Mouse (Mus musculus) forebrain, embryonic 13.5 days (tissue): ENCODE measurements around the gene Atf2. TPM values are rescaled to one million over a fixed set of nuclear protein-coding genes. Genes with fewer than 3 reads are reported as not detected.
"Not testable (repeated sequence)": the region's sequence is repeated elsewhere in the genome, so short reads cannot be mapped to it uniquely, and the experiment has no call there.

Experiments
- ATAC-seq: fragments of 200-750 bp; cut with Nextera tagmentation; 2 replicates; pipeline ENCODE4 v1.8.0; 2017
- H3K27ac ChIP-seq: fragments of 300-500 bp; sonication (generic); 2 replicates; pipeline ENCODE4 v1.5.1; 2015; ENCODE audit warnings: inconsistent platforms, mild to moderate bottlenecking, moderate library complexity
- H3K27me3 ChIP-seq: fragments of 300-500 bp; sonication (generic); 2 replicates; pipeline ENCODE4 v1.6.1; 2015; ENCODE audit warnings: mild to moderate bottlenecking, inconsistent platforms
- H3K36me3 ChIP-seq: fragments of 300-500 bp; sonication (generic); 2 replicates; pipeline ENCODE4 v1.6.1; 2015; ENCODE audit warnings: mild to moderate bottlenecking, inconsistent platforms; ENCODE audit not compliant: poor library complexity, severe bottlenecking
- H3K4me1 ChIP-seq: fragments of 300-500 bp; sonication (generic); 2 replicates; pipeline ENCODE4 v1.6.1; 2015; ENCODE audit warnings: inconsistent platforms
- H3K4me2 ChIP-seq: fragments of 300-500 bp; sonication (generic); 2 replicates; pipeline ENCODE4 v1.6.1; 2015; ENCODE audit warnings: inconsistent platforms, mild to moderate bottlenecking, moderate library complexity
- H3K4me3 ChIP-seq: fragments of 300-500 bp; sonication (generic); 2 replicates; pipeline ENCODE4 v1.5.1; 2015; ENCODE audit warnings: mild to moderate bottlenecking, inconsistent platforms
- H3K9ac ChIP-seq: fragments of 300-500 bp; sonication (generic); 2 replicates; pipeline ENCODE4 v1.6.1; 2015; ENCODE audit warnings: mild to moderate bottlenecking, inconsistent platforms
- H3K9me3 ChIP-seq: fragments of 300-500 bp; sonication (generic); replicated peaks from 2 replicates; pipeline ENCODE4 v1.6.1; 2016; ENCODE audit warnings: inconsistent platforms
- WGBS: fragments of 180-500 bp; shearing (Covaris S2); methylation state at CpG from one replicate; pipeline ENCODE4 v1.1.7; 2015; 5-methylcytosine and 5-hydroxymethylcytosine counted together
- polyA plus RNA-seq: library from polyadenylated mRNA; unstranded; fragments of >200 nt; fragmentation: Nextera tagmentation; extraction: Ambion mirVana; gene quantifications from 2 replicates; pipeline ENCODE4 v1.2.1, GENCODE M21; 2015

The Atf2 gene
- polyA plus RNA-seq, 1 experiment from 2014 or later = 99.9 TPM

- no peak for ATAC-seq
- WGBS = 85% methylated on average over 16 of the region's 16 CpGs
- H3K4me1 ChIP-seq = no peaks in the 10 kb centered on the region
Observed at GRCm38 (mm10) chr2:73867764-73868487, 24.5 kb downstream of the Atf2 start.

DNA sequence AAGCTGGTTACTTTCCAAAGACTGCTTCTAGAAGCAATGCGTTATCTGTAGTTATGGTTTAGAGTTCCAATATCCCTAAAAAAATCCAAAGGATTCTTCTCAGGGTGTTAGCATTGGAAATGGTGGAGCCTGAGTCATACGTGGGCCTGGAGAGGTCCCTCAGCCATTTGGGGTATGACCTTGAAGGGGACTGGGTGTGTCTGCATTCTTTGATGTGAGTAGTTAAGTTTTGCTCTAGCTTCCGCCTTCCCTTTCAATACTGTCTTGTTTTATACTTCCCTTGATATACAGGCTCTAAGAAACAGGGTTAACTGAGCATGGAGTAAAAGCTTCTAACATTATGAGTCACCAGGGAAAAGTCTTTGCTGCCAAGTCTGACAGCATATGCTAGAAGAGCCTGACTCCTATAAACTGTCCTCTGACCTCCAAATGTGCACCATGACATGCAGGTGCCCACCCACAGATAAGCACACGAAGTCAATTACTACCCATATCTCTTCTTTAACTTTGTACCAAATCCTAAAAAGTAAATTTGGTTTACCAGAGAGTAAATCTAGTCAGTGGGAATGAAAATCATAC, 32.3 kb downstream of the Atf2 start:
- H3K4me3 ChIP-seq = no peak overlapping the region
- no peaks in the 10 kb centered on the region for H3K27me3 ChIP-seq
- H3K27ac ChIP-seq = no peak overlapping the region
- no peaks in the 10 kb centered on the region for H3K9me3 ChIP-seq
- 94% methylated on average over 4 of the region's 4 CpGs for WGBS
- H3K4me1 ChIP-seq = no peaks in the 10 kb centered on the region
- H3K4me2 ChIP-seq = no peak overlapping the region
- no peak for ATAC-seq
- peaks cover 5% of the 10 kb centered on the region; the same call in 1 of the 2 replicates for H3K36me3 ChIP-seq
- H3K9ac ChIP-seq = no peak overlapping the region

More at GRCm38 (mm10) chr2:73867764-73868487, 24.5 kb downstream of the Atf2 start:
- no peak overlapping the region for H3K9ac ChIP-seq
- no peaks in the 10 kb centered on the region for H3K27me3 ChIP-seq
- no peak overlapping the region for H3K27ac ChIP-seq
- H3K4me2 ChIP-seq = no peak overlapping the region
- H3K4me3 ChIP-seq = no peak overlapping the region
- H3K36me3 ChIP-seq = peaks cover 19% of the 10 kb centered on the region
- no peaks in the 10 kb centered on the region for H3K9me3 ChIP-seq

GRCm38 (mm10) chr2:73857352-73857751, 35.1 kb downstream of the Atf2 start:
- H3K9me3 ChIP-seq = no peaks in the 10 kb centered on the region

GRCm38 (mm10) chr2:73856246-73856645, 36.2 kb downstream of the Atf2 start:
- ATAC-seq = no peak
- no peaks in the 10 kb centered on the region for H3K4me1 ChIP-seq
- no peak overlapping the region for H3K27ac ChIP-seq
- H3K9me3 ChIP-seq = no peaks in the 10 kb centered on the region
- H3K4me3 ChIP-seq = no peak overlapping the region
- WGBS = 77% methylated on average over 1 of the region's 1 CpGs
- no peak overlapping the region for H3K4me2 ChIP-seq
- no peaks in the 10 kb centered on the region for H3K27me3 ChIP-seq
- no peak overlapping the region for H3K9ac ChIP-seq
- H3K36me3 ChIP-seq = peaks cover 3% of the 10 kb centered on the region; the same call in 1 of the 2 replicates

More at GRCm38 (mm10) chr2:73857352-73857751, 35.1 kb downstream of the Atf2 start:
- Histone ChIP-seq H3K27me3 (no peaks in the 10 kb centered on the region), H3K4me3 (no peak overlapping the region), H3K36me3 (peaks cover 5% of the 10 kb centered on the region; the same call in 1 of the 2 replicates), H3K4me1 (no peaks in the 10 kb centered on the region), H3K9ac (no peak overlapping the region), H3K4me2 (no peak overlapping the region), H3K27ac (no peak overlapping the region)
- no peak for ATAC-seq

- Histone ChIP-seq H3K27me3 (no peaks in the 10 kb centered on the region), H3K27ac (no peak overlapping the region), H3K9me3 (no peaks in the 10 kb centered on the region), H3K36me3 (peaks cover 14% of the 10 kb centered on the region), H3K4me1 (no peaks in the 10 kb centered on the region), H3K4me3 (no peak overlapping the region), H3K4me2 (no peak overlapping the region), H3K9ac (no peak overlapping the region)
- WGBS = 71% methylated on average over 2 of the region's 2 CpGs
- ATAC-seq = no peak
Observed at GRCm38 (mm10) chr2:73834406-73835015, 57.9 kb downstream of the Atf2 start.

DNA sequence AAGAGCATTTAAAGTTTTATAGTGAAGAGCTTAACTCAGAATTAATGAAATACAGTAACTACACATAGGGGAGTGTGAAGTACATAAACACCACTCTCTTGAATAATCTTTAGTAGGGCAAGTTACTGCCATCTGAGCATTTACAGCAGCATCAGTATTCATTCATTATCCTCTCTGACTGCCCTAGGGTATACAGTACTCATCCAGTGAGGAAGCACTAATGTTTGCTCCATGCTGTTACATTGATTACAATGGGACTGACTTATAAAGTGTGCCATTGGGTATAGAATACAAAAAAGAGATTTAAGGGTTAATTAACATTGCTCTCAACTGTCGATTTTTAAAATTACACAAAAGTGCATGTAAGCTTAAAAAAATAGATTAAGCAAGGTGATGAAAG, 59.2 kb downstream of the Atf2 start:
- 65% methylated on average over 1 of the region's 1 CpGs for WGBS
- no peak for ATAC-seq
- H3K36me3 ChIP-seq = peaks cover 18% of the 10 kb centered on the region
- no peak overlapping the region for H3K4me2 ChIP-seq
- H3K27me3 ChIP-seq = no peaks in the 10 kb centered on the region
- H3K9me3 ChIP-seq = no peaks in the 10 kb centered on the region
- no peak overlapping the region for H3K4me3 ChIP-seq
- no peaks in the 10 kb centered on the region for H3K4me1 ChIP-seq
- H3K9ac ChIP-seq = no peak overlapping the region
- no peak overlapping the region for H3K27ac ChIP-seq

- H3K4me2 ChIP-seq = no peak overlapping the region
- peaks cover 30% of the 10 kb centered on the region for H3K36me3 ChIP-seq
- no peak overlapping the region for H3K9ac ChIP-seq
- H3K27ac ChIP-seq = no peak overlapping the region
- H3K9me3 ChIP-seq = no peaks in the 10 kb centered on the region
- H3K4me1 ChIP-seq = no peaks in the 10 kb centered on the region
- ATAC-seq = no peak
- H3K27me3 ChIP-seq = no peaks in the 10 kb centered on the region
- H3K4me3 ChIP-seq = no peak overlapping the region
- 81% methylated on average over 4 of the region's 4 CpGs for WGBS
Observed at GRCm38 (mm10) chr2:73818742-73819141, 73.7 kb downstream of the Atf2 start.

DNA sequence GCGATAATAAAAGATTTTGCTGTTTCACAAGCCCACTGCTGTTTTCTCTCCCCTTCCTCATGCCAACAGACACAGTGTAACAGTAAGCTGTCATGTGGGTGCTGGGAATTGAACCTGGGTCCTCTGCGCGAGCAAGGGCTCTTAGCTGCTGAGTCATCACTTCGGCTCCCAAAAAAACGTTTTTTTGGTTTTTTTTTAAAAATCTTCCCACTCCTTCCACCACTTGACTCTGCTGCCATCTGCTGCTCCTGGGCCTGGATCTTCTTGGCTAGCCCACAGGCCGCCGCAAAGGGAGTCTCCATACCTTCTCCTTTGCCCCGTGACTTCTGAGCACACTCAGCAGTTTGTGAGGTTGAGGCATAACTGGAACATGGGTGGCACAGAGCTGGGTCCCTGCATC, 84.8 kb downstream of the Atf2 start:
- H3K27me3 ChIP-seq = no peaks in the 10 kb centered on the region
- no peak overlapping the region for H3K4me3 ChIP-seq
- no peaks in the 10 kb centered on the region for H3K4me1 ChIP-seq
- no peak overlapping the region for H3K27ac ChIP-seq
- H3K9ac ChIP-seq = no peak overlapping the region
- H3K9me3 ChIP-seq = no peaks in the 10 kb centered on the region
- ATAC-seq = no peak
- WGBS = 85% methylated on average over 8 of the region's 8 CpGs
- no peak overlapping the region for H3K4me2 ChIP-seq
- no peaks in the 10 kb centered on the region for H3K36me3 ChIP-seq

- not testable (repeated sequence) for H3K4me3 ChIP-seq, ATAC-seq, H3K27ac ChIP-seq, H3K9ac ChIP-seq, H3K36me3 ChIP-seq, H3K4me1 ChIP-seq, H3K9me3 ChIP-seq, H3K4me2 ChIP-seq, H3K27me3 ChIP-seq
- WGBS = 94% methylated on average over 9 of the region's 9 CpGs
Observed at GRCm38 (mm10) chr2:73800127-73800526, 92.3 kb downstream of the Atf2 start.

DNA sequence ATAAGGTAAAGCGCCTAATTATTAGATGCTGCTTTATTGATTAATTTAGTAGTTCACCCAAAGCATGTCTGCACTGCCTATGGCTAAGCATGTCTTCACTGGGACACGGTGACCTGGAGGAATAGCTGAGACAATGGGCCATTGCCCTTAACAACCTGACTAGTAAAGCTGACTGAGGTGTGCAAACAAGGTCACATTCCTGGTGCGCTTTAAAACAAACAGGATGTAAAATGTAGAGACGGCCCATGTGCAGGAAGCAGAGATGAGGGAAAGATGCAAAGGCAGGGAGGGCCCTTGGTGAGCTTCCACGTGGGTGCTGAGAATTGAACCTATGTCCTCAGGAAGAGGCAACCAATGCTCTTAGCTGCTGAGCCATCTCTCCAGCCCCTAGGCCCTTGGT, 93.7 kb downstream of the Atf2 start:
- Histone ChIP-seq H3K27ac (no peak overlapping the region), H3K9ac (no peak overlapping the region), H3K4me2 (no peak overlapping the region), H3K9me3 (no peaks in the 10 kb centered on the region), H3K36me3 (no peaks in the 10 kb centered on the region), H3K4me3 (no peak overlapping the region), H3K27me3 (no peaks in the 10 kb centered on the region), H3K4me1 (peaks cover 10% of the 10 kb centered on the region)
- no peak for ATAC-seq
- 81% methylated on average over 5 of the region's 5 CpGs for WGBS

- Histone ChIP-seq H3K4me2 (no peak overlapping the region), H3K4me1 (peaks cover 10% of the 10 kb centered on the region), H3K4me3 (no peak overlapping the region), H3K27ac (no peak overlapping the region), H3K27me3 (no peaks in the 10 kb centered on the region), H3K9me3 (no peaks in the 10 kb centered on the region), H3K9ac (no peak overlapping the region), H3K36me3 (no peaks in the 10 kb centered on the region)
- WGBS = 38% methylated on average over 4 of the region's 4 CpGs
- peak; percentile 41; the same call in 1 of the 2 replicates for ATAC-seq
Observed at GRCm38 (mm10) chr2:73798136-73798535, 94.3 kb downstream of the Atf2 start.

DNA sequence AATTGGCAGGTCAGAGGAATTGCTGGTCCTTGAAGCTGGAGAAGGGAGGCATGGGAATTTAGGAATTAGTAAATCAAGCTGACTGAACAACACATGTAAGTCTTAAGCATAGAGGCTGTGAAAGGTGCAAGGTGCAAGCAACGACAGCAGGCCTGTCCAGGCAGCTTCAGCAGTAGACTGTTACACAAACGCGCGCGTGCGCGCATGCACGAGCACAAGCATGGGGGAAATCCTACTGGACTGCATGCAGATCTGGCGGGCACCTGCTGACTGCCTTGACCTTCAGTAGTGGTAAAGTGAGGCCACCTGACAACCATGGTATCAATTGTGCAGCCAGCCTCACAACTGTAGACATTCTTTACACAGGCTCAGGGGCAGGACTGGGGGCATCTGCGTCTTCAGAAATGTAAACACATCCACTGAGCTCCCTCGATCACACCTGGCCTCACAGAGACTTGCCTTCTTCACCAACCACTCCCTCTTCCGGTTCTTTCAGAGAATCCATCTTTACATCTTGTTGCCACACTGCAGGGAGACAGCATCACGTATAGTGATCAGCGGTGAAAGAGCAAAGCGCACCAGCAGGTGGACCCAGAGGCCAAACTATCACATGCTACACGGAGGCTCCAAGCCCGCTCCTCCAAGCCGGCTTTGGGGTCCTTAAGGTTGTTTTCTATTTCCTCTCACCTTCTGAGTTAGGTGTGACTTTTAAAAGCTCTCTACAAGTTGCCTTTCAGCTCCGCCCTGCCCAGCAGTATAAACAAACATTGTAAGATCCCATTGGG, 100.4 kb downstream of the Atf2 start:
- Histone ChIP-seq H3K36me3 (no peaks in the 10 kb centered on the region), H3K27me3 (no peaks in the 10 kb centered on the region), H3K4me2 (no peak overlapping the region), H3K4me3 (no peak overlapping the region), H3K27ac (no peak overlapping the region), H3K9ac (no peak overlapping the region), H3K4me1 (0 out of 2 replicates have a peak, but pooled peaks cover 7% of the 10 kb centered on the region), H3K9me3 (no peaks in the 10 kb centered on the region)
- ATAC-seq = no peak
- WGBS = 58% methylated on average over 19 of the region's 19 CpGs
